Mouse (Mus musculus): ENCODE data around the gene Ap4b1. TPM values are rescaled to one million over a fixed set of nuclear protein-coding genes. Genes with fewer than 3 reads are reported as not detected.

Gene Ap4b1
- total RNA-seq, 2 experiments from 2014 or later: 7.0 to 11.5 TPM

DNA sequence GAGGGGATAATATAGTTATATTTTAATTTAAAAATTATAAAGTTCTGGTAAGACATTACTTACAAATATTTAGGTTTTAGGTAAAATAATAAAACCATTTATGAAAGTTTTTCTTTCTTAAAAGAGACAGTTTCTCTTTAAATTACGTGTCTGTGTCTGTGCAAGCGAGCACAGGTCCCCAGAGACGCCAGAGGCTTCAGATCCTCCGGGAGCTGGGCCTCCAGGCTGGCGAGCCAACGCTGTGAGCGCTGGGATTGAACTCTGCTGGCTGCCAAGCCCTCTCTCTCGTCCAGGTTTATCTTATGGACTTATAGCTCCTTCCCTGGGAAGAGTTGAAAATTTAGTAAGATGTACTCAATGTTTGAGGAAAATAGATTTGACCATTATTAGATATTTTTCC is 44.5 kb downstream of the Ap4b1 start:
- no peak for DNase-seq

- no peak for DNase-seq
Measured at GRCm38 (mm10) chr3:103857036-103857805, 47.9 kb downstream of the Ap4b1 start.

DNA sequence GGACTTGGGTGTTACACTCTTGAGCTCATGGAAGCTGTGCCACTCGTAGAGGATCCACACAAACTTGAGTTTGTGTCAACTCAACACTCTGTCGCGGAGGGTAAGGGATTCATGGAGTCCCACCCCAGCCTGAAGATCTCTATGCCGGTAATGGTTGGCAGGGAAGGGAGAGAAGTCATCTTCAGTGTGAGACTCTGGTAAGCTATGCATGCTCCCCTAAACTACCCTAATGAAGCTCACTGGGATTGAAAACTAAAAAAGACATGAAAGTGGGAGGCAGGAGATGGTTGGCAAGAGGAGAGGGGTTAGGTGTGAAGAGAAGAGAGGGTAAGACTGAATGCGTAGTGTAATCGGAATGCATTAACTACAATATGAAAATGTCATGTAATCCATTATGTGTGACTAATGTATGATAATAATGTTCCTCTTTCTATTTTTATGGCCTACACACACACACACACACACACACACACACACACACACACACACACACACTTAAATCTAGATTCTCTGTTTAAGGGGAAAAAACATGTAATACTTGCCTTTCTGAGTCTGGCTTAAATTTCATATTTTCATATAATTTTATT is 48.8 kb downstream of the Ap4b1 start:
- DNase-seq: no peak

DNA sequence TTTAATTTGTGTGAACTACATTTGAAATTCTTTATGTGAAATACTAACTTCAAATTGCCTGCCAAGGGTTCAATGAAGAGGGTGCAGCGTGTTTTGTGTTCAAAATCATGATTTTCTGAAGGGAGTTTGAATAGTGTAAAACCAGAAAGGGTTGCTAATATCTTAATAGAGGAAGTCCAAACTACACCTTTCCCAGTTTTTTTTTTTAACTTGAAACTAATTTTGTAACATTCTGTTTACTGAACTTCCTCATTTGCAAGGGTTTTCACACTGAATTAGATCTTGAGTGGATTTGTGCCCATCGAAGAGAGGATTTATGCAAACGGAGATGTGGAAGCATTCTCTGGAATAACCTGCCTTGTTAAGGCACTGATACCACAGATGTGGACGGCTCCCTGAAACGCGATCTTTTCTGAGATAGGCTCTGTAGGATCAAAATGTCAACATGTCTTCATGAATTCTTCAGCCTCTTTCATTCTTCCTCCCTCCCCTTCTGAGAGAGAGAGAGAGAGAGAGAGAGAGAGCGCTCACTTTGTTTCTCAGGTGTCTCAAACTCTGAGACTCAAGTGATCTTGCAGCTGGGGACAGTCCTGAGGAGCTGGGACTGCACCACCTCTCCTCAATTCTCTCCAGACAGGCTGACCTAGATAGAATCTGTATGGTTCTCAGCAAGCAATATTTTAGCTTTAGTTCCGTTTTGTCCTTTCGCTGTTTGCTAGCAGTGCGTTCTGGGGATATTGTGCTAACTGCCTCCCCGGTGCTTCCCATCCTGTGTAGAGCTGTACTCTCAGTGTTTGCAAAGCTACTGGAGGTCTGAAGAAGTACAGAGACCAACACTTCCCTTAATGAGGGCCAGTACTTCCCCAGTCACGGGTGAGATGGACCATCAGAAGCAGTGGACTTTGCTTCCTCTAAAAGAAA is 49.8 kb downstream of the Ap4b1 start, which contains the start of gene Ptpn22:
Gene Ptpn22, plus strand, starts transcription at position 915 of the 921 bp plus-strand sequence.
- no peak for DNase-seq

DNA sequence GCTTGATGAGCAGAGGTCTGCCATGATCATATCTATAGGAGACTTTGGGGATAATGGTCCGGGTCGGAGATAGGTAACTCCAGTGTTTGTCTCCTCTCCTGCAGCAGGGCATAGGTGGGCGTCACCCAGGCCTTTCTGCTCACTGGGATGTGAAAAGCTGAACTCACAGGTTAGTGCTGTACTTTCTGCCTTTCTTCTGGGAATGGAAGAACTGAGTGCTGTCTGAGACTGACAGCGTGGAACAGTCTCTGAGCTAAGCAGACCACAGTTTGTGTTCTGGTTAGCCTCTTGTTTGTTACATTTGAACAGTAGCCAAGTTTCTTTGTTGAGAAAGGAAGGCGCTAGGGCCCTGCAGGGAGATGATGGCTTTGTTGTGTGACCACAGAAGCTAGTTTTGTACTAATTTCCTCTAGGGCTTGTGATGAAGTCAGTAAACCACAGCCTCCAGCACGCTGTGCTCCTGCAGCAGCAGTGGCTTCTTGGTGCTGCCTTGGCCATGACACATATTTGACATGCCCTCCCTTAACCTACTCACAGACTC is 50.6 kb downstream of the Ap4b1 start:
- peak; percentile 15 for DNase-seq

- DNase-seq: no peak
Measured at GRCm38 (mm10) chr3:103862721-103863220, 53.5 kb downstream of the Ap4b1 start.

DNA sequence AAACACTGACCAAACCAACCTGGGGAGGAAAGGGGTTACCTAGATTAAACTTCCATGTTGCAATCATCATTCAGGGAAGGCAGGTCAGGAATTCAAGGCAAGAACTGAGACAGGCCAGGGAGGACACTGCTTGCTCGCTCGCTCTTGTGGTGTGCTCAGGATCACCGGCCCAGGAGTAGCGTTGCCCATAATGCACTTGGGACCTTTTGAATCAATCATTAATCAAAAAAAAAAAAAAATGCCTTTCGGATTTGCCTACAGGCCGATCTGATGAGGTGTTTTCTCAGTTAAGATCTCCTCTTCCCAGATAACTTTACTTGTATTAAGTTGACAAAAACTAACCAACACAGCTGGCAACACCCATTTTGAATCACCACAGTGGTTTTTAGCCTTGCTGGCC is 54.9 kb downstream of the Ap4b1 start:
- no peak for DNase-seq

- DNase-seq: no peak
Measured at GRCm38 (mm10) chr3:103867424-103867971, 58.2 kb downstream of the Ap4b1 start.

- DNase-seq: no peak
Measured at GRCm38 (mm10) chr3:103868008-103868407, 58.7 kb downstream of the Ap4b1 start.

Other genes starting within 250 kb of the Ap4b1 start
- not detected for gene Syt6, start 234.3 kb upstream of the Ap4b1 start, total RNA-seq (2021)
- gene Atg4a-ps, start 163.5 kb upstream of the Ap4b1 start, total RNA-seq (2021): 1 to 10 TPM in 1 of 2 experiments, not detected in 1; 4.3 TPM
- gene Olfml3, start 71.5 kb upstream of the Ap4b1 start, total RNA-seq (2021): 1 to 10 TPM; 5.2 TPM
- not detected for gene Gm10964, start 70.2 kb upstream of the Ap4b1 start, total RNA-seq (2021)
- gene Hipk1, start 18.0 kb upstream of the Ap4b1 start, total RNA-seq (2021): 10 to 100 TPM; 53.5 to 56.8 TPM
- gene Dclre1b, start 76 bp upstream of the Ap4b1 start, total RNA-seq (2021): 1 to 10 TPM; 2.8 to 5.0 TPM
- gene Gm43064, start 53 bp downstream of the Ap4b1 start, total RNA-seq (2021): under 1 TPM; 0.29 to 0.43 TPM
- gene Bcl2l15, start 23.1 kb downstream of the Ap4b1 start, total RNA-seq (2021): under 1 TPM; 0.56 to 0.70 TPM
- under 1 TPM; 0.20 to 0.80 TPM for gene Ptpn22, start 50.3 kb downstream of the Ap4b1 start, total RNA-seq (2021)
- gene Rsbn1, start 104.6 kb downstream of the Ap4b1 start, total RNA-seq (2021): 1 to 10 TPM; 5.3 to 5.4 TPM
- 1 to 10 TPM; 4.2 to 5.8 TPM for gene Phtf1, start 158.6 kb downstream of the Ap4b1 start, total RNA-seq (2021)